Mouse (Mus musculus): ENCODE measurements around the gene Hic1. TPM values are rescaled to one million over a fixed set of nuclear protein-coding genes. Genes with fewer than 3 reads are reported as not detected.

Hic1 gene
- polyA plus RNA-seq, 1 experiment from 2014 or later, result 11.0 TPM

DNA sequence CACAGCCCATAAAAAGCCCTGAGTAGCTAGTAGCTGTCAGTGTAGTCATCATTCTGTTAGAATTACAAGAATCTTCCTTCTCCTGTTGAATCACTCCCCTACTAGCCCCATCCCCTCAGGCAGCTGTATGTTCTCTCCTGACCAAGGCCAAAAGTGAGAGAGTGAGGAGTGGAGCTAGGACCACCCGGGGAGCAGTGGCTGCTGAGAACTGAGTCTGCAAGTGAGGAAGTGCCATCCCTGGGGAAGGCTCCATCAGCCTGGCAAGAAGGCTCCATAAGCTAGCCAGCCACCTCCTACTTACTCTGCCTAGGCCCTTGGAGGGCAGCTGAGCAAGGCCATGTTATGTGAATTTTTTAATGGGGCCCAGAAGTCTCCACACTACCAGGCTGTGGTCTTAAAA, 27.4 kb downstream of the Hic1 start:
- Histone ChIP-seq H3K9me3 (replicated peaks) (no peaks in the 10 kb centered on the region), H3K27me3 (no peaks in the 10 kb centered on the region), H3K4me2 (no peak overlapping the region), H3K9ac (no peak overlapping the region), H3K4me3 (no peak overlapping the region), H3K36me3 (peaks cover 24% of the 10 kb centered on the region), H3K4me1 (replicated peaks) (peaks cover 56% of the 10 kb centered on the region), H3K27ac (peak overlapping the region; percentile 56; the same call in 1 of the 2 replicates)
- 19% methylated on average over 1 of the region's 1 CpGs for WGBS
- no peak for ATAC-seq (replicated peaks; ENCODE audit: insufficient number of reproducible peaks, insufficient read depth, low FRiP score, low read depth)

DNA sequence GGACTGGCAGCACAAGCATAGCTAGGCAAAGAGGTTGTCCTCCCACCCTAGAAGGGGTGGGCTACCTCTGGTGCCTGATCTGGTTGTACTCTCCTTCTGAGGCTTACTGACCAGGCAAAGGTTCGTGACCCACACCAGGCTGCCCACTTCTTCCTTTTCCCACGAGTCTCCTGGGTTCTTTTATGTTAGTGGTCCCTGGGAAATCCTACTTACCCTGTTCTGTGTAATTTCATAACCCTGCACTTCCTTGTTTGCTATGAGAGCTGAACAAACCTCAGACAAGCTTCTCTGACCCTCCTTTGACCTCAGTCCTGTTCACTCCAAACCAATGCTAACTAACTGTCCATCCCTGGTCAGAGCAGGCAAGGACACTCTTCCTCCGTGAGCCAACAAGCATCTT, 28.3 kb downstream of the Hic1 start:
- Histone ChIP-seq H3K4me2 (no peak overlapping the region), H3K9ac (no peak overlapping the region), H3K4me1 (replicated peaks) (peaks cover 58% of the 10 kb centered on the region), H3K27ac (peak overlapping the region; percentile 56), H3K9me3 (replicated peaks) (no peaks in the 10 kb centered on the region), H3K4me3 (no peak overlapping the region), H3K36me3 (peaks cover 24% of the 10 kb centered on the region), H3K27me3 (no peaks in the 10 kb centered on the region)
- WGBS, result 59% methylated on average over 3 of the region's 3 CpGs
- no peak for ATAC-seq (replicated peaks; ENCODE audit: insufficient number of reproducible peaks, insufficient read depth, low FRiP score, low read depth)

DNA sequence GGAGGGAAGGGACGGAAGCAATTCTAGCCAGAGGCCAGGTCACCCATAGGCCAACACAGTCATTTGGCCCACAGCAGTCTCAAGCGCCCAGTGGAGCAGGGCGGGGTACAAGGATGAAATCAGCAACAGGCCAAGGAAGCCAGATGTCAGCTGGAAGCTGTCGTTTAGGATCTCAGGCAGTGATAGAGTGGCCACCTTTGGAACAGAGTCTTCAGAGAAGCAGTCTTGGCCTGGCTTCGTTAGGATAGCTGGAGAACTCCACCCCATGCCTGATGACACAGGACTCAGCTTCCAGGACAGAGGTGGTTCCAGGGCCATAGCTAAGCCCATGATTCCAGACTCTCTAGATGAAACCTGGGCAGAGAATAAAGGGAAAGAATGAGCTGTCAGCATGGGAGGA, 28.9 kb downstream of the Hic1 start:
- H3K4me2 ChIP-seq, result no peak overlapping the region
- ATAC-seq (replicated peaks; ENCODE audit: insufficient number of reproducible peaks, insufficient read depth, low FRiP score, low read depth), result 0 out of 2 replicates have a peak, but pooled peaks have one; percentile 1
- H3K36me3 ChIP-seq, result peaks cover 24% of the 10 kb centered on the region
- H3K9me3 ChIP-seq (replicated peaks), result no peaks in the 10 kb centered on the region
- no peaks in the 10 kb centered on the region for H3K27me3 ChIP-seq
- H3K4me3 ChIP-seq, result no peak overlapping the region
- H3K4me1 ChIP-seq (replicated peaks), result peaks cover 55% of the 10 kb centered on the region
- 60% methylated on average over 5 of the region's 5 CpGs for WGBS
- H3K9ac ChIP-seq, result no peak overlapping the region
- peak overlapping the region; percentile 81 for H3K27ac ChIP-seq

DNA sequence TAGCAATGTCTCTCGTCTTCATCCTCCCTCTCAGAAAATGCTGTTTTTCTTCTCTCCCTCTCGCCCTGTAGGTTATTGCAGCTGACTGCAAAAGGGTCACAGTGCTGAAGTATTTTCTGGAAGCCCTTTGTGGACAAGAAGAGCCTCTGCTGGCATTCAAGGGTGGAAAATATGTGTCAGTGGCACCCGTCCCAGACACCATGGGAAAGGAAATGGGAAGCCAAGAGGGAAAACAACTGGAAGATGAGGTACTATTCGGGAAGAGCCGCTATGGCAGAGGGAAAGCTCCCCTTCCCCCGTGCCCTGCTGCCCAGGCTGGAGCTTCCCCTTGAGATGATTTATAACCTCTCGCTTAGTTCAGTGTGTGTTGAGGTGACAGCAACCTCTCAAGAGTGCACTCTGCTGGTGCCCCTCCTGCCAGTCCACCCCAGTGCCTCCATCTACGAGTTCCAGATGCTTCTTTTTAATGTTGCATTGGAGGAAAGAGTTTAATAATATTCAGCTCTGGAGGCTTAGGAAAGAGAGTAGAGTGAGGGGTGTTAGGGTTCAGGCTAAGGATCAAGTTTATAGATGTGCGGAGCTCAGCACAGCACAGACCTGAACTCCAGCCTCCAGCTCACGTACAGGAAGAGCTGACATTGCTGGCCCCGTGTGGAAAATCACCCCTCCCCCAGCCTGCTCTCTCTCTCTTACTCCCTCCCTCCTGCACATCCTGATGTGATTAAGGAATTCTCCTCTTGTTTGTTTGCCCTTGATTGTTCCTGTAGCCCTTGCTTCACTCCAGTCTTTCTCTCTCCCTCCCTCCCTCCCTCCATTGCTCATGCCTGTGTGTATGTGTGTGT, 30.0 kb downstream of the Hic1 start:
- Histone ChIP-seq H3K4me1 (replicated peaks) (peaks cover 60% of the 10 kb centered on the region), H3K9ac (no peak overlapping the region)

DNA sequence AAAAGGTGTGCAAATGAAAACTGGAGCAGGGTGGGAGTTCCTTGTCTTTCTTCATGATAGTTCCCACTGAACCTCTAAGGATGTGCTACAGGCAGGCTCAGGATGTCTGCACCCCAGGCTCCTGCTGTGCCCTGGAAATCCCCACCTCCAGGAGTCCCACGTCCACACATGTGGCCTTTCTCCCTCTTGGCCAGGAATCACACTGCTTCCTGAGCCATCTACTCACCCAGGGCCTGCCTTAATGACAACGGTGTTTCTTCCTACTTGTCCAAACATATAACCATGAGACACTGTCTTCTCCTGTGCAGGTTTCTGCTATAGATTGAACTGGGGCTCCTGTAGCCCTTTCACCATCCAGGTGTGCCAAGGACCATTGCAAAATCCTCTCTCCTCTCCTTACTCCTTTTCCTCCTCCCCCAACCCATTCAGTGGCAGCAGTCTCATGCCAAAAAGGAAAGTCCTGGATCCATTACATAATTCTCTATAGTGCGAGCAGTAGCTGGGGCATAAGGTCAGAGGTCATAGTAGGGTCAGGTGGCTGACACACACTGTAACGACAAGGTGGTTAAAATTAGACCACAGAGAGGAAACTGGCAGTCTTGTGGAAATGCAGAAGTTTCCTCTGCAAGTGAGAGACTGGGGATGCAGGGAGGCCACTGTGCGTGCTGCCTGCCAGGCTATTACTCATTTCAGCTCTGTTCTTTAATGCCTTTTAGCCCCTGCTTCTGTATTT, 32.5 kb downstream of the Hic1 start:
- H3K27me3 ChIP-seq, result no peaks in the 10 kb centered on the region
- ATAC-seq (replicated peaks; ENCODE audit: insufficient number of reproducible peaks, insufficient read depth, low FRiP score, low read depth), result no peak
- no peak overlapping the region for H3K4me3 ChIP-seq
- no peaks in the 10 kb centered on the region for H3K9me3 ChIP-seq (replicated peaks)
- H3K4me2 ChIP-seq, result no peak overlapping the region
- H3K4me1 ChIP-seq (replicated peaks), result peaks cover 73% of the 10 kb centered on the region
- 35% methylated on average over 5 of the region's 5 CpGs for WGBS
- H3K27ac ChIP-seq, result peak overlapping the region; percentile 53
- no peaks in the 10 kb centered on the region for H3K36me3 ChIP-seq
- no peak overlapping the region for H3K9ac ChIP-seq

More for the DNA sequence above, 30.0 kb downstream of the Hic1 start:
- Histone ChIP-seq H3K36me3 (peaks cover 16% of the 10 kb centered on the region), H3K27ac (peak overlapping the region; percentile 81), H3K4me2 (0 out of 2 replicates have a peak overlapping the region, but pooled peaks have one; percentile 0), H3K27me3 (no peaks in the 10 kb centered on the region), H3K4me3 (no peak overlapping the region), H3K9me3 (replicated peaks) (no peaks in the 10 kb centered on the region)
- peak; percentile 85 for ATAC-seq (replicated peaks; ENCODE audit: insufficient number of reproducible peaks, insufficient read depth, low FRiP score, low read depth)
- WGBS, result 22% methylated on average over 11 of the region's 11 CpGs

DNA sequence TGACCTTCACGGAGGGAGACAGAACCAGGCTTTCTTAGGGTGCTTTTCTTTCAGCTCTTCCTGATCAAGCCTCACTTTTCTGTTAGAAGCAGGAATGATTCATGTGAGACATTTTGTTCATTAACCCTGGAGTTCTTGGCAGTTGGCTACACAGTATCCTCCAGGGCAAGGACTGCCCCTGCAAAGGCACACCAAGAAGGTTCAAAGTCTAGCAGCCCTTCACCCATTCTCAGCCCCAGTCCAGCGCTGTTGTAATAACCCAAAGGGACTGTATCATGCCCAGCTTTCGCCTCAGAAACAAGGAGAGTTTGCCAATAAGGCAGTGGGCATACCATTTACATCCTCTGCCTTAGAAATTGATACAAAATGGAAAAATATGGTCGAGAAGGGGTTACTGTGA, 34.0 kb downstream of the Hic1 start:
- 85% methylated on average over 4 of the region's 4 CpGs for WGBS
- H3K9me3 ChIP-seq (replicated peaks), result no peaks in the 10 kb centered on the region
- ATAC-seq (replicated peaks; ENCODE audit: insufficient number of reproducible peaks, insufficient read depth, low FRiP score, low read depth), result no peak
- H3K9ac ChIP-seq, result no peak overlapping the region
- peaks cover 66% of the 10 kb centered on the region for H3K4me1 ChIP-seq (replicated peaks)
- H3K4me3 ChIP-seq, result no peak overlapping the region
- peak overlapping the region; percentile 72; the same call in 1 of the 2 replicates for H3K27ac ChIP-seq
- no peaks in the 10 kb centered on the region for H3K36me3 ChIP-seq
- no peak overlapping the region for H3K4me2 ChIP-seq
- no peaks in the 10 kb centered on the region for H3K27me3 ChIP-seq

DNA sequence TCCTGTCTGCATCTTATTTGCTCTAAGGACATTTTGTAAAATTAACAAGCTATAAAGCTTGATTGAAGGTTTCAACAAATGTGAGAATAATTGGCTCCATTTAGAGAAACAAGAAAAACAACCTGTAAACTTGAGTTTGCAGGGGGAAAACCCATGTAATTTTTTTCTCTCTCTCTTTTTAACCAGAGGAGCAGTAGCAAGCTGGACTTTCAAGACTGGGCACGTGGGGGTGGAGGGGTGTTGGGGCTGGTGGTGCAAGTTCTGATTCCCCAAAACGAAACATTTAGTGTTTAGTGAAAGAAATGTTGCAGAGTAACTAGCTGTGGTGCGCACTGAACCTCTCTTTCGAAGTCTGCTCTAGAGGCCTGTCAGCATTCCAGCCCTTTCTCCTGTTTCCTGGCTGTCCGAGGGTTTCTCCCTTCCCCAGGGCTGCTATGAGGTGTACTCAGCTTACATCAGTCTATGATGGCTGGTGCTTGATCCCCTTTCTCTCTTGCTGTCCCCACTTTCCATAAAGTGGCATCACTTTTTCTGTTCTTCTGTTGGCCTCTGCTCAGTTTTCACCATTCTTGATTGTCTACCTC, 34.7 kb downstream of the Hic1 start:
- peaks cover 59% of the 10 kb centered on the region for H3K4me1 ChIP-seq (replicated peaks)
- no peaks in the 10 kb centered on the region for H3K36me3 ChIP-seq
- no peak overlapping the region for H3K4me2 ChIP-seq
- 50% methylated on average over 5 of the region's 5 CpGs for WGBS
- no peaks in the 10 kb centered on the region for H3K27me3 ChIP-seq
- ATAC-seq (replicated peaks; ENCODE audit: insufficient number of reproducible peaks, insufficient read depth, low FRiP score, low read depth), result no peak
- H3K4me3 ChIP-seq, result no peak overlapping the region
- no peaks in the 10 kb centered on the region for H3K9me3 ChIP-seq (replicated peaks)
- H3K9ac ChIP-seq, result no peak overlapping the region
- peak overlapping the region; percentile 72 for H3K27ac ChIP-seq

DNA sequence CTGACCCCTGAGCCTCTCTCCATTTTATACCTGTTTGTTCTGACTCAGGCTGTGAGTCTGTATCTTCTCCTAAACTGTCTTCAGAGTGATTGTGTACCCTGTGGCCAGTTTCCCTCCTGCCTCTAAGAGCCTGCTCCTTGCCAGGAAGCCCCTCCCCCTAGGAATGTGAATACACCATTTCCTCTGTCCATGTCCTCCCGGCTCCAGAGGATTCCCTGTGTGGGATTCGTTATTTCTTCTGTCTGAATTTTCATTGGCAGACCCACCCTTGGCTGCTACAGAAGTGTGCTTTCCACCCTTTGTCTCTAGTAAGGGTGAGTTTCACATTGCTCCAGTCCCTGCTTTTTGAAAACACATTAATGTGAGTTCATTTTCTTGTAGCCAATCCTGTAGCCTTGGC, 35.4 kb downstream of the Hic1 start:
- peak; percentile 80 for ATAC-seq (replicated peaks; ENCODE audit: insufficient number of reproducible peaks, insufficient read depth, low FRiP score, low read depth)
- Histone ChIP-seq H3K9me3 (replicated peaks) (no peaks in the 10 kb centered on the region), H3K27ac (peak overlapping the region; percentile 72), H3K36me3 (no peaks in the 10 kb centered on the region), H3K4me3 (no peak overlapping the region), H3K9ac (no peak overlapping the region), H3K4me1 (replicated peaks) (peaks cover 52% of the 10 kb centered on the region), H3K4me2 (no peak overlapping the region), H3K27me3 (no peaks in the 10 kb centered on the region)
- WGBS, result 5% methylated on average over 2 of the region's 2 CpGs

DNA sequence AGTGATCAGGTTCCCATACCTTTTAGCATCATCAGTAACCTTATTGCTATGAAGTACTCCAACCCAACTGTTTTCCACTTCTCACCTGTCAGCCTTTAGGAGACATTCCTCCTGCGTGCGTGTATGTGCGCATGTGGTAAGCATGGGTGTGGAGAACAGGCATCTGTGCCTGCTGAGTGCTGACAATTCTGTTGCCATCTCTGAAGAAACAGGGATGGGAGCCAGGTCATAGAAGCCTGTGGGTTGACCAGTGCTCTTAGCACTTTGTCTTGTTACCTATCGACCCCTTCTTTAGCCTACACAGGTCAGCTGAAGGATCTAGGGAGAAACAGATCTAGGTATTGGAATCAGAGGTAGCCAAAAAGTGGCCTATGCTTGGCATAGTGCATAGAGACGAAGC, 35.9 kb downstream of the Hic1 start:
- no peak overlapping the region for H3K9ac ChIP-seq

DNA sequence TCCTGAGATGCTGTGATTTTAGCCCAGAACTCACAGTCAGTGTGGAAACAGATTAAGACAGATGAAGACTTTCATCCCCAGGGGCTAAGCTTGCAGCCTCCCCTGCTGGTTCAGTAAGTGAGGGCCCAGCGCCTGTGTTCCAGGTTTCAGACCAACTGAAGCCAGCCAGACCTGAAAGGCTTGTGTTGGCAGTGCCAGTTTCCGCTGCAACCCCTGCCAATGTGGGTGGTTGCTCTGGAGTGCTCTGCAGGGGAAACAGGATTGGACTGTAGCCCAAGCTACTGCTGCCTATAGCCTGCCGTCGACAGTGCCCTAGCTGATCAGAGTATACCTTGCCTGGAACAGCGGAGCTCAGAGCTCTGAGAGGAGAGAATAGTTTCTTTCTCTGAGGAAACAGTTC, 37.0 kb downstream of the Hic1 start:
- Histone ChIP-seq H3K27ac (0 out of 2 replicates have a peak overlapping the region, but pooled peaks have one; percentile 29), H3K4me2 (no peak overlapping the region), H3K4me1 (replicated peaks) (peaks cover 36% of the 10 kb centered on the region), H3K4me3 (no peak overlapping the region), H3K9me3 (replicated peaks) (no peaks in the 10 kb centered on the region), H3K9ac (no peak overlapping the region), H3K27me3 (no peaks in the 10 kb centered on the region), H3K36me3 (no peaks in the 10 kb centered on the region)
- peak; percentile 50; the same call in 1 of the 2 replicates for ATAC-seq (replicated peaks; ENCODE audit: insufficient number of reproducible peaks, insufficient read depth, low FRiP score, low read depth)
- WGBS, result 67% methylated on average over 5 of the region's 5 CpGs

More for the DNA sequence above, 35.9 kb downstream of the Hic1 start:
- Histone ChIP-seq H3K4me1 (replicated peaks) (peaks cover 47% of the 10 kb centered on the region), H3K4me2 (no peak overlapping the region), H3K36me3 (no peaks in the 10 kb centered on the region), H3K27me3 (no peaks in the 10 kb centered on the region), H3K9me3 (replicated peaks) (no peaks in the 10 kb centered on the region), H3K4me3 (no peak overlapping the region), H3K27ac (peak overlapping the region; percentile 72)
- ATAC-seq (replicated peaks; ENCODE audit: insufficient number of reproducible peaks, insufficient read depth, low FRiP score, low read depth), result no peak
- 82% methylated on average over 5 of the region's 5 CpGs for WGBS

DNA sequence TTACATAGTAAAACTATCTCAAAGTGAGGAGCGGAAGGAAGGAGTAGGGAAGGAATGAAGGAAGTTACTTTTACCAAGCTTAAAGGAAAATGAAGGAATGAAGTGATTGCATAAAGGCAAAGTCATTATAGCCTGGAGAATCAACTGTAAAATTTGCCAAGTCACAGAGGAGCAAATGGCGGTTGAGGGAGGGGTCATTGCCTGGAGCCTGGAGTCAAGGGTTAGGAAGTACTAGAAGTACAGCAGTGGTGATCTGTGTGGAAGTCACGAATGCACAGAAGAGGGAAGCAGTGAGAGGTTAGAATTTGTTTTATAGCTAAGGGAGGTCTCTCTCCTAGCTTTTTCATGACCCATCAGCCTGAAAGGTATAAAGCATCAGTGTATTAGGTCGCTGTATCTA, 38.0 kb downstream of the Hic1 start:
- Histone ChIP-seq H3K9me3 (replicated peaks) (no peaks in the 10 kb centered on the region), H3K27me3 (no peaks in the 10 kb centered on the region), H3K36me3 (no peaks in the 10 kb centered on the region), H3K4me3 (no peak overlapping the region), H3K27ac (no peak overlapping the region), H3K4me1 (replicated peaks) (peaks cover 28% of the 10 kb centered on the region), H3K9ac (no peak overlapping the region), H3K4me2 (no peak overlapping the region)
- no peak for ATAC-seq (replicated peaks; ENCODE audit: insufficient number of reproducible peaks, insufficient read depth, low FRiP score, low read depth)
- 84% methylated on average over 4 of the region's 4 CpGs for WGBS

Measured in heart, embryonic 15.5 days (tissue).